Mouse (Mus musculus): ENCODE measurements around the gene Ube2e3. TPM values are rescaled to one million over a fixed set of nuclear protein-coding genes. Genes with fewer than 3 reads are reported as not detected.

The Ube2e3 gene
- polyA plus RNA-seq, 1 experiment from 2014 or later: 287 TPM

- no peak for DNase-seq (ENCODE audit: low spot score, missing footprints)
These were observed 8.4 kb upstream of the Ube2e3 start for GRCm38 (mm10) chr2:78859266-78860087.

GRCm38 (mm10) chr2:78860088-78860372, 7.9 kb upstream of the Ube2e3 start:
- H3K9ac ChIP-seq (ENCODE audit: low read length): no peak overlapping the region
- no peak overlapping the region for H3K4me3 ChIP-seq (ENCODE audit: low read depth, low read length)
- ATAC-seq (ENCODE audit: low FRiP score): no peak
- no peak overlapping the region for H3K27ac ChIP-seq (ENCODE audit: low read depth, low read length)
- no peaks in the 10 kb centered on the region for H3K4me1 ChIP-seq (ENCODE audit: control insufficient read depth, insufficient read depth, low read length)
- H3K36me3 ChIP-seq (ENCODE audit: control insufficient read depth, insufficient read depth, low read length): no peaks in the 10 kb centered on the region
- DNase-seq (ENCODE audit: low spot score, missing footprints): no peak
- H3K27me3 ChIP-seq (ENCODE audit: control insufficient read depth, insufficient read depth, low read length): no peaks in the 10 kb centered on the region
- WGBS: 88% methylated on average over 3 of the region's 3 CpGs
- H3K4me2 ChIP-seq: no peak overlapping the region
- H3K9me3 ChIP-seq (ENCODE audit: control insufficient read depth, low read length): no peaks in the 10 kb centered on the region

More at GRCm38 (mm10) chr2:78859266-78860087, 8.4 kb upstream of the Ube2e3 start:
- H3K36me3 ChIP-seq (ENCODE audit: control insufficient read depth, insufficient read depth, low read length): no peaks in the 10 kb centered on the region
- no peaks in the 10 kb centered on the region for H3K4me1 ChIP-seq (ENCODE audit: control insufficient read depth, insufficient read depth, low read length)
- H3K4me3 ChIP-seq (ENCODE audit: low read depth, low read length): no peak overlapping the region
- H3K27ac ChIP-seq (ENCODE audit: low read depth, low read length): no peak overlapping the region
- no peak for ATAC-seq (ENCODE audit: low FRiP score)
- no peaks in the 10 kb centered on the region for H3K27me3 ChIP-seq (ENCODE audit: control insufficient read depth, insufficient read depth, low read length)
- H3K9me3 ChIP-seq (ENCODE audit: control insufficient read depth, low read length): no peaks in the 10 kb centered on the region
- no peak overlapping the region for H3K9ac ChIP-seq (ENCODE audit: low read length)
- 83% methylated on average over 12 of the region's 12 CpGs for WGBS
- no peak overlapping the region for H3K4me2 ChIP-seq

- ATAC-seq (ENCODE audit: low FRiP score) (no peak), DNase-seq (ENCODE audit: low spot score, missing footprints) (no peak)
- Histone ChIP-seq H3K9ac (ENCODE audit: low read length) (no peak overlapping the region), H3K4me2 (no peak overlapping the region), H3K27ac (ENCODE audit: low read depth, low read length) (no peak overlapping the region), H3K4me3 (ENCODE audit: low read depth, low read length) (no peak overlapping the region), H3K27me3 (ENCODE audit: control insufficient read depth, insufficient read depth, low read length) (no peaks in the 10 kb centered on the region), H3K36me3 (ENCODE audit: control insufficient read depth, insufficient read depth, low read length) (no peaks in the 10 kb centered on the region), H3K9me3 (ENCODE audit: control insufficient read depth, low read length) (no peaks in the 10 kb centered on the region), H3K4me1 (ENCODE audit: control insufficient read depth, insufficient read depth, low read length) (no peaks in the 10 kb centered on the region)
- WGBS: 87% methylated on average over 3 of the region's 3 CpGs
These were observed 3.8 kb upstream of the Ube2e3 start for GRCm38 (mm10) chr2:78864116-78864515.

GRCm38 (mm10) chr2:78864866-78865265, 3.1 kb upstream of the Ube2e3 start:
- Histone ChIP-seq H3K9ac (ENCODE audit: low read length) (no peak overlapping the region), H3K9me3 (ENCODE audit: control insufficient read depth, low read length) (no peaks in the 10 kb centered on the region), H3K4me2 (no peak overlapping the region), H3K4me3 (ENCODE audit: low read depth, low read length) (no peak overlapping the region), H3K36me3 (ENCODE audit: control insufficient read depth, insufficient read depth, low read length) (no peaks in the 10 kb centered on the region), H3K4me1 (ENCODE audit: control insufficient read depth, insufficient read depth, low read length) (no peaks in the 10 kb centered on the region), H3K27me3 (ENCODE audit: control insufficient read depth, insufficient read depth, low read length) (no peaks in the 10 kb centered on the region), H3K27ac (ENCODE audit: low read depth, low read length) (no peak overlapping the region)
- DNase-seq (ENCODE audit: low spot score, missing footprints) (no peak), ATAC-seq (ENCODE audit: low FRiP score) (no peak)
- 64% methylated on average over 5 of the region's 5 CpGs for WGBS

- Histone ChIP-seq H3K9me3 (ENCODE audit: control insufficient read depth, low read length) (no peaks in the 10 kb centered on the region), H3K36me3 (ENCODE audit: control insufficient read depth, insufficient read depth, low read length) (no peaks in the 10 kb centered on the region), H3K27me3 (ENCODE audit: control insufficient read depth, insufficient read depth, low read length) (no peaks in the 10 kb centered on the region), H3K4me3 (ENCODE audit: low read depth, low read length) (peak overlapping the region; percentile 69), H3K4me1 (ENCODE audit: control insufficient read depth, insufficient read depth, low read length) (peaks cover 13% of the 10 kb centered on the region), H3K4me2 (peak overlapping the region; percentile 62), H3K27ac (ENCODE audit: low read depth, low read length) (peak overlapping the region; percentile 95), H3K9ac (ENCODE audit: low read length) (peak overlapping the region; percentile 99)
- 0% methylated on average over 23 of the region's 44 CpGs for WGBS
- DNase-seq (ENCODE audit: low spot score, missing footprints) (peak; percentile 99), ATAC-seq (ENCODE audit: low FRiP score) (peak; percentile 86)
These were observed 559 bp downstream of the Ube2e3 start for GRCm38 (mm10) chr2:78868511-78868854.

- peak overlapping the region; percentile 69 for H3K4me3 ChIP-seq (ENCODE audit: low read depth, low read length)
- no peaks in the 10 kb centered on the region for H3K9me3 ChIP-seq (ENCODE audit: control insufficient read depth, low read length)
- DNase-seq (ENCODE audit: low spot score, missing footprints): peak; percentile 98
- peak; percentile 97 for ATAC-seq (ENCODE audit: low FRiP score)
- H3K9ac ChIP-seq (ENCODE audit: low read length): peak overlapping the region; percentile 99
- H3K4me1 ChIP-seq (ENCODE audit: control insufficient read depth, insufficient read depth, low read length): peaks cover 16% of the 10 kb centered on the region
- no peaks in the 10 kb centered on the region for H3K36me3 ChIP-seq (ENCODE audit: control insufficient read depth, insufficient read depth, low read length)
- H3K27ac ChIP-seq (ENCODE audit: low read depth, low read length): peak overlapping the region; percentile 95
- peak overlapping the region; percentile 63 for H3K4me2 ChIP-seq
- no peaks in the 10 kb centered on the region for H3K27me3 ChIP-seq (ENCODE audit: control insufficient read depth, insufficient read depth, low read length)
- 2% methylated on average over 28 of the region's 114 CpGs for WGBS
These were observed 1.2 kb downstream of the Ube2e3 start for GRCm38 (mm10) chr2:78868951-78869720.

GRCm38 (mm10) chr2:78869721-78870442, 2.0 kb downstream of the Ube2e3 start:
- H3K36me3 ChIP-seq (ENCODE audit: control insufficient read depth, insufficient read depth, low read length): no peaks in the 10 kb centered on the region
- DNase-seq (ENCODE audit: low spot score, missing footprints) (peak; percentile 90), ATAC-seq (ENCODE audit: low FRiP score) (no peak)
- peak overlapping the region; percentile 69 for H3K4me3 ChIP-seq (ENCODE audit: low read depth, low read length)
- peak overlapping the region; percentile 95 for H3K27ac ChIP-seq (ENCODE audit: low read depth, low read length)
- H3K9me3 ChIP-seq (ENCODE audit: control insufficient read depth, low read length): no peaks in the 10 kb centered on the region
- WGBS: 4% methylated on average over 35 of the region's 35 CpGs
- peak overlapping the region; percentile 63 for H3K4me2 ChIP-seq
- H3K27me3 ChIP-seq (ENCODE audit: control insufficient read depth, insufficient read depth, low read length): no peaks in the 10 kb centered on the region
- H3K4me1 ChIP-seq (ENCODE audit: control insufficient read depth, insufficient read depth, low read length): peaks cover 18% of the 10 kb centered on the region
- H3K9ac ChIP-seq (ENCODE audit: low read length): peak overlapping the region; percentile 99

- no peaks in the 10 kb centered on the region for H3K36me3 ChIP-seq (ENCODE audit: control insufficient read depth, insufficient read depth, low read length)
- ATAC-seq (ENCODE audit: low FRiP score): no peak
- H3K4me3 ChIP-seq (ENCODE audit: low read depth, low read length): peak overlapping the region; percentile 69
- H3K4me1 ChIP-seq (ENCODE audit: control insufficient read depth, insufficient read depth, low read length): peaks cover 21% of the 10 kb centered on the region
- no peaks in the 10 kb centered on the region for H3K9me3 ChIP-seq (ENCODE audit: control insufficient read depth, low read length)
- H3K27me3 ChIP-seq (ENCODE audit: control insufficient read depth, insufficient read depth, low read length): no peaks in the 10 kb centered on the region
- peak overlapping the region; percentile 10; the same call in 1 of the 2 replicates for H3K27ac ChIP-seq (ENCODE audit: low read depth, low read length)
- DNase-seq (ENCODE audit: low spot score, missing footprints): peak; percentile 93
- WGBS: 16% methylated on average over 10 of the region's 10 CpGs
- H3K9ac ChIP-seq (ENCODE audit: low read length): peak overlapping the region; percentile 99
- peak overlapping the region; percentile 63 for H3K4me2 ChIP-seq
These were observed 2.6 kb downstream of the Ube2e3 start for GRCm38 (mm10) chr2:78870443-78871025.
